Mouse (Mus musculus) megakaryocyte, embryonic 14.5 days (primary cell): ENCODE data around the gene Cd151. TPM values are rescaled to one million over a fixed set of nuclear protein-coding genes. Genes with fewer than 3 reads are reported as not detected.

Experiments used
- H3K27me3 ChIP-seq: replicated peaks from 2 replicates; pipeline ENCODE3; 2012; ENCODE audit warnings: inconsistent platforms
- H3K36me3 ChIP-seq: replicated peaks from 2 replicates; pipeline ENCODE3; 2012; ENCODE audit warnings: low read length, inconsistent platforms, mixed read lengths
- H3K4me1 ChIP-seq: 2 replicates; pipeline ENCODE4 v1.6.1; 2012; ENCODE audit warnings: inconsistent platforms
- H3K4me3 ChIP-seq: replicated peaks from 2 replicates; pipeline ENCODE3; 2012; ENCODE audit warnings: moderate library complexity, mild to moderate bottlenecking, inconsistent platforms
- H3K9me3 ChIP-seq: 2 replicates; pipeline ENCODE4 v1.6.1; 2012; ENCODE audit warnings: inconsistent platforms
- FLI1 ChIP-seq: IDR thresholded peaks from 2 replicates; pipeline ENCODE4 v1.6.1; 2012; ENCODE audit warnings: low read length, inconsistent platforms, mixed read lengths
- GATA1 ChIP-seq: IDR thresholded peaks from 3 replicates; pipeline ENCODE4 v1.6.1; 2012; ENCODE audit warnings: mixed read lengths, low read length, inconsistent platforms, borderline replicate concordance
- polyA plus RNA-seq: library from polyadenylated mRNA; stranded (reverse); fragments of >175 nt; gene quantifications from 2 replicates; pipeline ENCODE4 v1.2.3, GENCODE M21; 2012; ENCODE audit warnings: low replicate concordance; ENCODE audit not compliant: insufficient read depth

Gene Cd151
- polyA plus RNA-seq, 1 experiment, result 168 TPM

DNA sequence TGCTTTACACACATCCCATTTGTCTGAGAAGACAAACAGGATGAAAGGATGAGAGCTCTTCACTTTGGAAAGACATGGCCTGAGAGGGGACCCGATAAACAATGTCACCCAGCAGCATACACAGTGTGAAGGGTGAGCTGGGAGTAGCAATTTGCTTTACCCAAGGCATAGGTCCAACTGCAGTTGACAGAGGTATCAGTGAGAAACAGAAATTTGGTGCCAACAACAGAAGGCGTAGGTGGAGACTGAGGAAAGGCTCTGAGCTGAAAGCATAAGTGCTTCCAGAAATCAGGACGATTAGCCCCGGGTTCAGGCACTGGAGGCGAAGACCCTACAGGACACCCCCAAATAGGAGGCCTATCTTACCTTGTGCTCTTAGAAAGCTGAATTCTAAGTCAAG is 43.0 kb downstream of the Cd151 start:
- H3K36me3 ChIP-seq, result peaks cover 88% of the 10 kb centered on the region
- no peak overlapping the region for H3K4me3 ChIP-seq
- no peaks in the 10 kb centered on the region for H3K27me3 ChIP-seq
- no peaks in the 10 kb centered on the region for H3K9me3 ChIP-seq
- H3K4me1 ChIP-seq, result peaks cover 27% of the 10 kb centered on the region
- TF ChIP-seq GATA1 (no peak), FLI1 (no peak)

DNA sequence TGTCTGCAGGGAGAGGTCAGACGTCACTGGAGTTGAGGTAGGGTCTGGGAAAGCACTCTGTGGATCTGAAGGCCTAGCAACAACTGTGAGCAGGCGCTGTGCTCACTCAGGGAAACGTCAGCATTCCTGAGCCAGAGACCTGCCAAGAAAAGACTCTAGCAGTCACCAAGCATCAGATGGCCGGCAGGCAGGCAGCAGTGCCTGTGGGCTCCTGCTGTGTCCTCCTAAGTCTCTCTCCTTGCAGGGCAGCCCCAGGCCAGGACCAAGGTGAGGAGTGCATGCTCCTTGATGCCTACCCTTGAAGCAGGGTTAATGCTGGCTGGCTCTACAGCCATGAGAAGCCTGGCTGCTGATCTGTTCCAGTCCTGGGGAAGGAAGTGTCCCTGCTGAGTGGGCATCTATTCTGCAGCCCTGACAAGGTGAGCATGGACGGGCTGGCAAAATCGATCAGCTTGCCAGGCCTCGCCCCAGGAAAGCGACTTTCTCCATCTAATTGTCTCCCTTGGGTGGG is 43.5 kb downstream of the Cd151 start:
- no peaks in the 10 kb centered on the region for H3K9me3 ChIP-seq
- no peaks in the 10 kb centered on the region for H3K27me3 ChIP-seq
- peaks cover 27% of the 10 kb centered on the region for H3K4me1 ChIP-seq
- no peak for TF ChIP-seq GATA1
- no peak for TF ChIP-seq FLI1
- H3K4me3 ChIP-seq, result no peak overlapping the region
- peaks cover 90% of the 10 kb centered on the region for H3K36me3 ChIP-seq

DNA sequence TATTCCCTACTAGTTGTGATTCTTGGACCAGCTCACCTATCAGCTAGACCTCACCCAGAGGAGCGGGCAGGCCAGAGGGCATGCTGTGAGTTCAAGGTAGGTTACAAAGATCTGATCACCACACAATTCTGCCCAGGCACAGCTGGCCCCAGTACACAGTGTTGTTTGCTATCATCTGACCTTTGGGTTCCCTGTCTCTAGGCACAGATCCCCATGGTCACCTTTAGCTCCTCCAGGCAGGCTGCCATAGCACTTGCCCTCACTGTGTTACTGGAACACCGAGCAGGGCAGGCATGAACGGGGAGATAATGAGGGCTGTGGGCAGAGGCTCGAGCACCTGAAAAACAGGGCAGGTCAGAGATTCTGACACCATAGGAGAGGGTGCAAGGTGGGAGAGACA is 50.4 kb downstream of the Cd151 start:
- TF ChIP-seq GATA1 (no peak), FLI1 (no peak)
- Histone ChIP-seq H3K9me3 (no peaks in the 10 kb centered on the region), H3K36me3 (peaks cover 95% of the 10 kb centered on the region), H3K4me3 (no peak overlapping the region), H3K27me3 (no peaks in the 10 kb centered on the region), H3K4me1 (peaks cover 18% of the 10 kb centered on the region)

DNA sequence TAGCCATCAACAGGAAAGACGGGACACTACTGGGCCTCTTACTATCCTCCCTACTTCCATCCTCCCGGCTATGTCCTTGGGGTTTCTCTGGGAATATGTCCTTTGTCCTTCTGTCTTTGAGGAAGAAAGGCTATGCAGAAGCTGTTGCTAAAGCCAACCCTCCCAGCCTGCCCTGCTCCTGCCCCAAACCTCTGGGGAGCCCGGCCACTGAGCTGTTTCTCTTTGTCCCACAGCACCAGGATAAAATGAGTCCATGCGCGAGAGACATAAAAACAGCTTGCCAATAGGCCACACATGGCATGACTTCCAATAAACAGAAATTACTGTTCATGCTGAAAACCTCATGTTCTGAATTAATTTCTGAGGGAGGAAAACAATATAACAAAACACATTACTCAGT is 51.1 kb downstream of the Cd151 start:
- Histone ChIP-seq H3K4me3 (no peak overlapping the region), H3K9me3 (no peaks in the 10 kb centered on the region), H3K27me3 (no peaks in the 10 kb centered on the region), H3K4me1 (peaks cover 25% of the 10 kb centered on the region), H3K36me3 (peaks cover 96% of the 10 kb centered on the region)
- no peak for TF ChIP-seq FLI1

- Histone ChIP-seq H3K9me3 (no peaks in the 10 kb centered on the region), H3K4me3 (no peak overlapping the region), H3K36me3 (peaks cover 96% of the 10 kb centered on the region), H3K4me1 (peaks cover 31% of the 10 kb centered on the region), H3K27me3 (no peaks in the 10 kb centered on the region)
- TF ChIP-seq GATA1, result no peak
- TF ChIP-seq FLI1, result no peak
Observed at GRCm38 (mm10) chr7:141518926-141519325, 51.7 kb downstream of the Cd151 start.

GRCm38 (mm10) chr7:141519795-141520194 is 52.6 kb downstream of the Cd151 start:
- TF ChIP-seq FLI1, result no peak
- TF ChIP-seq GATA1, result no peak
- Histone ChIP-seq H3K4me1 (peaks cover 40% of the 10 kb centered on the region), H3K27me3 (no peaks in the 10 kb centered on the region)

More at GRCm38 (mm10) chr7:141519795-141520194, 52.6 kb downstream of the Cd151 start:
- Histone ChIP-seq H3K9me3 (no peaks in the 10 kb centered on the region), H3K36me3 (peaks cover 98% of the 10 kb centered on the region), H3K4me3 (no peak overlapping the region)

Other genes starting within 250 kb of the Cd151 start
- 82.9 and 114 TPM in 2 replicates for gene Phrf1, start 238.6 kb upstream of the Cd151 start, polyA plus RNA-seq
- 154 and 188 TPM in 2 replicates for gene Irf7, start 200.9 kb upstream of the Cd151 start, polyA plus RNA-seq
- gene Cdhr5, start 190.6 kb upstream of the Cd151 start, polyA plus RNA-seq, result not detected in 2 replicates
- gene Sct, start 188.3 kb upstream of the Cd151 start, polyA plus RNA-seq, result not detected in 2 replicates
- 0.04 TPM in 1 of 2 replicates, not detected in the other for gene Drd4, start 175.4 kb upstream of the Cd151 start, polyA plus RNA-seq
- 52.9 and 121 TPM in 2 replicates for gene Deaf1, start 139.7 kb upstream of the Cd151 start, polyA plus RNA-seq
- 12.3 and 27.1 TPM in 2 replicates for gene Tmem80, start 139.7 kb upstream of the Cd151 start, polyA plus RNA-seq
- gene Eps8l2, start 128.5 kb upstream of the Cd151 start, polyA plus RNA-seq, result 0.10 TPM in 1 of 2 replicates, not detected in the other
- gene Taldo1, start 75.2 kb upstream of the Cd151 start, polyA plus RNA-seq, result 173 and 451 TPM in 2 replicates
- gene Gatd1, start 53.3 kb upstream of the Cd151 start, polyA plus RNA-seq, result 11.1 TPM in 1 of 2 replicates, not detected in the other
- not detected in 2 replicates for gene Cend1, start 37.9 kb upstream of the Cd151 start, polyA plus RNA-seq
- 22.2 and 47.0 TPM in 2 replicates for gene Slc25a22, start 29.5 kb upstream of the Cd151 start, polyA plus RNA-seq
- gene Pidd1, start 23.4 kb upstream of the Cd151 start, polyA plus RNA-seq, result 13.0 and 25.6 TPM in 2 replicates
- gene Rplp2, start 20.0 kb upstream of the Cd151 start, polyA plus RNA-seq, result 6,138 and 9,533 TPM in 2 replicates
- 230 and 314 TPM in 2 replicates for gene Pnpla2, start 12.2 kb upstream of the Cd151 start, polyA plus RNA-seq
- 19.4 and 29.4 TPM in 2 replicates for gene Cracr2b, start 6.3 kb upstream of the Cd151 start, polyA plus RNA-seq
- gene Polr2l, start 7.7 kb downstream of the Cd151 start, polyA plus RNA-seq, result 49.6 and 150 TPM in 2 replicates
- 53.2 and 54.8 TPM in 2 replicates for gene Tspan4, start 7.8 kb downstream of the Cd151 start, polyA plus RNA-seq
- gene Chid1, start 72.5 kb downstream of the Cd151 start, polyA plus RNA-seq, result 28.4 and 49.7 TPM in 2 replicates
- 22.5 and 22.9 TPM in 2 replicates for gene Ap2a2, start 94.8 kb downstream of the Cd151 start, polyA plus RNA-seq
- gene Muc6, start 187.9 kb downstream of the Cd151 start, polyA plus RNA-seq, result 1.3 and 4.0 TPM in 2 replicates
- 0.10 and 1.1 TPM in 2 replicates for gene Muc2, start 222.9 kb downstream of the Cd151 start, polyA plus RNA-seq